Mouse (Mus musculus): ENCODE measurements around the gene Capn2. TPM values are rescaled to one million over a fixed set of nuclear protein-coding genes. Genes with fewer than 3 reads are reported as not detected.

Capn2 gene
- total and polyA plus RNA-seq, 3 experiments, result 10.6 to 19.3 TPM; not detected in 1

GRCm38 (mm10) chr1:182496685-182497084 lies 20.7 kb downstream of the Capn2 start:
- no peak for DNase-seq (ENCODE audit: low read depth, low spot score)
- no peaks in the 10 kb centered on the region for H3K36me3 ChIP-seq (ENCODE audit: control insufficient read depth in 1 of 2, insufficient read depth in 2 of 2, low read length in 2 of 2)
- TF ChIP-seq POLR2A (IDR thresholded peaks at IDR 0.05; ENCODE audit: control insufficient read depth in 1 of 2, insufficient read depth in 1 of 2, low read depth in 1 of 2, low read length in 2 of 2, poor library complexity in 1 of 2), result no peak
- TF ChIP-seq TBP (IDR thresholded peaks at IDR 0.05; ENCODE audit: low read depth, low read length), result no peak
- no peak for TF ChIP-seq TAL1 (IDR thresholded peaks at IDR 0.05; ENCODE audit: low read length)
- no peak overlapping the region for H3K27ac ChIP-seq (ENCODE audit: control insufficient read depth, low read depth, low read length)
- H3K27me3 ChIP-seq (ENCODE audit: control insufficient read depth in 1 of 2, insufficient read depth in 2 of 2, low read length in 2 of 2), result no peaks in the 10 kb centered on the region
- H3K4me3 ChIP-seq (ENCODE audit: control insufficient read depth in 1 of 2, insufficient read depth in 1 of 2, low read depth in 2 of 2, low read length in 2 of 2), result no peak overlapping the region
- H3K4me1 ChIP-seq (ENCODE audit: control insufficient read depth in 1 of 2, insufficient read depth in 2 of 2, low read length in 2 of 2), result no peaks in the 10 kb centered on the region
- no peaks in the 10 kb centered on the region for H3K9me3 ChIP-seq (replicated peaks; ENCODE audit: insufficient read depth, low read length)
- H3K9ac ChIP-seq (ENCODE audit: control insufficient read depth, low read depth, low read length, poor library complexity, severe bottlenecking), result no peak overlapping the region
- H3K79me2 ChIP-seq (ENCODE audit: control insufficient read depth, insufficient read depth, low read length, poor library complexity), result no peaks in the 10 kb centered on the region

- Histone ChIP-seq H3K79me2 (ENCODE audit: control insufficient read depth, insufficient read depth, low read length, poor library complexity) (no peaks in the 10 kb centered on the region), H3K4me3 (ENCODE audit: control insufficient read depth in 1 of 2, insufficient read depth in 1 of 2, low read depth in 2 of 2, low read length in 2 of 2) (no peak overlapping the region), H3K27me3 (ENCODE audit: control insufficient read depth in 1 of 2, insufficient read depth in 2 of 2, low read length in 2 of 2) (no peaks in the 10 kb centered on the region), H3K27ac (ENCODE audit: control insufficient read depth, low read depth, low read length) (no peak overlapping the region), H3K36me3 (ENCODE audit: control insufficient read depth in 1 of 2, insufficient read depth in 2 of 2, low read length in 2 of 2) (peaks cover 0 to 4% of the 10 kb centered on the region in 2 experiments; a peak in 2 of 4 replicates), H3K4me1 (ENCODE audit: control insufficient read depth in 1 of 2, insufficient read depth in 2 of 2, low read length in 2 of 2) (peaks cover 0 to 5% of the 10 kb centered on the region in 2 experiments; a peak in 2 of 4 replicates), H3K9me3 (replicated peaks; ENCODE audit: insufficient read depth, low read length) (no peaks in the 10 kb centered on the region), H3K9ac (ENCODE audit: control insufficient read depth, low read depth, low read length, poor library complexity, severe bottlenecking) (no peak overlapping the region)
- no peak for DNase-seq (ENCODE audit: low read depth, low spot score)
- TF ChIP-seq GATA1 (IDR thresholded peaks at IDR 0.05; ENCODE audit: low read depth, low read length) (no peak), NELFE (IDR thresholded peaks at IDR 0.05; ENCODE audit: low read depth, low read length) (no peak), JUND (IDR thresholded peaks at IDR 0.05; ENCODE audit: low read depth, low read length) (no peak), MAFK (IDR thresholded peaks at IDR 0.05; ENCODE audit: borderline replicate concordance, low read depth, low read length) (no peak), MYC (IDR thresholded peaks at IDR 0.05; ENCODE audit: low read depth, low read length) (no peak), CHD1 (IDR thresholded peaks at IDR 0.05; ENCODE audit: low read depth, low read length) (no peak), MAZ (IDR thresholded peaks at IDR 0.05; ENCODE audit: low read depth, low read length) (no peak), ZMIZ1 (IDR thresholded peaks at IDR 0.05; ENCODE audit: low read depth, low read length) (no peak), USF1 (IDR thresholded peaks at IDR 0.05; ENCODE audit: low read depth, low read length) (no peak), GABPA (IDR thresholded peaks at IDR 0.05; ENCODE audit: low read depth, low read length) (no peak), ZC3H11A (IDR thresholded peaks at IDR 0.05; ENCODE audit: low read depth, low read length) (no peak), TAL1 (IDR thresholded peaks at IDR 0.05; ENCODE audit: low read length) (no peak)
Measured at GRCm38 (mm10) chr1:182494285-182495145, 22.9 kb downstream of the Capn2 start.

Measured in MEL (cell line).